Mouse (Mus musculus) c-Kit-positive CD71-positive TER-119-negative erythroid progenitor cells, embryonic 14.5 days (primary cell): ENCODE measurements at regions not wholly inside any gene's neighbourhood (a gene's known extent, or its start where the extent isn't known, plus 50 kb on each side); places are given as distances from the start of the nearest gene placed in this dataset.

Experiments used
- DNase-seq: peaks from one replicate; pipeline ENCODE4 v3.0.0-alpha.2; 2013; ENCODE audit warnings: low read depth

DNA sequence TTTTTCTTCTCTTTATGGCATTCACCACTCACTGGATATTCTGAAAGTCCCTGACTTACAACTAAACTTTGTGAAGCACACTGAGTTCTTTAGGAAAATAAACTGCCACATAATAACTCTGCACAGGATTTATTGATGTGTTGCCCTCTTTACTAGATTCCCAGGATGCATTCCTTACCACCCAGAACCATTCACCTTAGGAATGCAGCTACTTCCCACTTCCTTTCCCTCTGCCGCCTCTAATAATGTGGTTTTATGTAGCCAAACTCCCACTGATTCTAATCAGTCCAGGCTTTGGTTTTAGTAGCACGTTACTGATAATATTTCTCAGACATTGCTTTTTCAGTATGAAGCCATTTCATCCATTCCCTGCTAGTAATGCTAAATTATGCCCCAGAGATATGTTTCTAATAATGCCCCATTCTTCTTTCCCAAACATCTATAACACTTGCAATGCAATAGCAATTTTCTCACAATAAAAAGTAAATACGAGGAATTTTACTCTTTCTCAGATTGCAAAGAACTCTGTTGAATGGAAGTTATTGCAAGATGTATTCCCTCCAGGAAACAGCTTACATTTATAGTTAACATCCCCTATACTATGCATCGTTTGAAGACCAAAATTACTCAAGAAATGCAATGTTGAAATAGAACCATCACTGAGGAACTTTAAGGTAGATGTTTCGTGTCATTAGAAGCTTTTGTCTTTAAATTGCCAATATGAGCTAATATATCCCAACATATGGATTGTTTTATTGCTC is 145.2 kb upstream of the Zpld1 start:
- no peak for DNase-seq

DNA sequence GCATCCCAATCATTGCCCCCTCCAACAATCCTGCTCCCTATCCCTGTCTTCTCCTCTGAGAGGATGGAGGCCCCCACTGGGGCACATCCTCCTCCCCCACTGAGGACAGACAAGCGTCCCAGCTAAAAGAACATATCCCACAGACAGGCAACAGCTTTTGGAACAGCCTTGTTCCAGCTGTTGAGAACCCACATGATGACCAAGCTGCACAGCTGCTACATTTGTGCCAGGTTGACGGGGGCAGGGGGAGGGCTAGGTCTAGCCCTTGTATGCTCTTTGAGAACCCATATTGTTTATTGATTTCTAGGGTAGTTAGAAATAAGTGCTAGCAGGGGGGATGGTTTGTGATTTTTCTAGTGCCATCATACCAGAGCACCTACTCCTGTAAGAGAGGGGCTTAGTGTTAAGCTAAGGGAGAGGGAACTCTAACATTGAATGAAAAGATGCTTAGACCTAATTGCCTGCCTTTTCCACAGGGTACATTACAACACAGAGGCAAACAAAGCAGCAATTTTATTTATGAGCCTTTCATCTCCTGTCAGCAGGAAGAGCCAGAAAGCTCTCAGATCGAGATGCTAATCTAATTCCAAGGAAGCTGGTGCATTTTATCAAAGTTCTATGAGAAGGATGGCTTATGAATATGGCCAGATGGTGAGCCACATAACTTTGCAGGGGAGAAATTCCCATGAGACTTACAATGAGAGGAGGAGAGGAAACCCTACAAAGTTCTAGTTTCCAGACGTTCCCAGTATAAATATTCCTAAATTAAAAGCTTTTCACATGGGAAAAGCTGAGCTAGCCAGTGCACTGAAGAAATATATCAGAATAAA is 137.6 kb upstream of the Zpld1 start:
- no peak for DNase-seq

DNA sequence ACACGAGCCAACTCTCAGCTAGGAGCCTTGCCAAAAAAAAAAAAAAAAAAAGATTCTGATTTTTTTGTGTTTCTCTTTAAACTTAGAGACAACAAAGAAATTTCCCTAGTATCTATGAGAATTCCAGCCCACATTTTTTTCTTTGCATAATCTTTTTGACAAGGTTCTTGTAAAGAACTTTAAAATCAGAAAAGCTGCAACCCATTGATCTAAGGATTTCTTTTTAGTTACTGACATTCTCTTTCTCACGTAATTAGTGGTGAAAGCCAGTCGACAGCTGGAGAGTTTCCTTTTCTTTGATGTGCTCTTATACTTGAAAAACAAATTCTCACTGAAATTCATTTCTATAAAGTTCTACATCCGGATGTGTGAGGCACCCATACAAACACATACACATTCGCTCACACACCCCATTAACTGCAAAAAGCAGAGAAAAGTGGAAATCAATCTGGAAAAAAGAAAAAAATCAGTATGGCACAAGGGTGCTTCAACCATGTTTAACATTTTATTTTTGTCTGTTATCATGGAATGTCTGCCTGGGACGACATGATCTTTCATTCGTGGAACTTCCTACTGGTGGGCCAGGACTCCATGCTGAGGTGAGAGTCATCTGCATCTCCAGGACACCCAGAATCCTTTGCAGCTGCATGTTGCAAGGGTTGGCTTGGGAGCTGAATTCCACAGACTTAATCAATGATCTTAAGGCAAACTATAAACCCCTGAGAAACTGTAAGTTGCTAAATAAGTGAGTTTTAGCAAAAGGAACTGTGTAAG is 124.0 kb upstream of the Zpld1 start:
- DNase-seq = no peak

DNA sequence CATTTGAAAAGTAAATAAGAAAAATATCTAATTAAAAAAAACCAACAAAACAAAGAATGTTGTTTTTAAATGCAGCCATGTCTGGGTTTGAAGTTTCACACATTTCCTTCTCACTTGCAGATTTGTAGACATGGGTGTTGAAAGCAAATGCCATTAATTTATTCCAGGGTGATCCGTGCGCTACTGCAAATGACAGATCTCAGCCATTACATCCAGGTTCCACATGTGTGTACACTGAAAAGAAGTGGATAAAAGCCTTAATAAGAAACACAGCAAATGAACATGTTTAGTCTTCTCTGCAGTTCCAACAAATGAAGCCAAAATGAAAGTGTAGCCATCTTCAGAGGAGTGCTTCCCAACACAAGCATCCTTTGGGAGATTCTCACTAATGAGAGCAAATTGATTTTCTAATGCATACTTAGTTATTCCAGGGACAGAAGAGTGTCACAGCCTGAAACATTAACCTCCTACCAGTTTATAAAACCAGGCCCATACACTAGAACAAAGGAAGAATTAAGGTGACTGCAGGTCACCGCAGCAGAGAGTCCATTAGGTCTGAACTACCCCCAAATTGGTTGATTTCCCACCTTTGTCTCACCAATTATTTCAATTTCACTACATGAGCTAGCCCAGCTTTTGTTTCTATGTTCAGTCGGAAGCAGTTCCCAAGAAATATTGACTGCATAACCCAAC is 123.2 kb upstream of the Zpld1 start:
- no peak for DNase-seq

DNA sequence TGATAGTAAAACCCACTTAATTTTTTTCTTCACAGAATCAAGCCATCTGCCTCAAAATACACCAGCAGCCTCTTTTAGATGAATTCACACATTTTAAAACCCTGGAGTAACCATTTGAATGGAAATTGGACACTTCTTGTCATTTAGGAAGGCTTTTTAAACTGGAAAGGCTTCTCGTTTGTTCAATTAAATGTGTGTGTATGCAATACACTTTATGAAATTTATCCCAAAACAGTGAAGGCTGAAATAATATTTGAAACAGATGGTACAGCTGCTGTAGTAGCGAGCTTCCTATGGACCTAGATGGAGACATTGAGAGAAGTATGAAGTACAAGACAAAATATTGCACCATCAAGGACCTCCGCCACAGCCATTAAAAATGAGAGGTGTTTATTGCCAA is 121.1 kb upstream of the Zpld1 start:
- DNase-seq = no peak

DNA sequence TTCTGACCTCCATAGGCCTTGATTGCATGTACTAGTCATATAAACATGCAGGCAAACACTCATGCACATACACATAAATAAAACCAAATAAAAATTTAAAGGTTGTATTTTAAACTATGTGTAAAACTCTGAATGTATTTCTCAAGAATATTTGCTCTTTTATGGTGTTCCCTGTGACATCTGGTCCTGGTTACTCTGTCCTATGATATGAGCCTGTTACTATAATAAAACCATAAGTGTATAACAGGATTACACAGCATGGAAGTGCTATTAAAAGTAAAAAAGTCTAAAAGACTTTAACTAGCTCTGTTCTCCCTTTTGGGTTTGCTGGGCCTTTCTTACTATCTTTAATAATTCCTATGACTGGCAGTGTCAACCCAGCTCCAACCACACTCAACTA is 103.0 kb upstream of the Zpld1 start:
- no peak for DNase-seq

DNA sequence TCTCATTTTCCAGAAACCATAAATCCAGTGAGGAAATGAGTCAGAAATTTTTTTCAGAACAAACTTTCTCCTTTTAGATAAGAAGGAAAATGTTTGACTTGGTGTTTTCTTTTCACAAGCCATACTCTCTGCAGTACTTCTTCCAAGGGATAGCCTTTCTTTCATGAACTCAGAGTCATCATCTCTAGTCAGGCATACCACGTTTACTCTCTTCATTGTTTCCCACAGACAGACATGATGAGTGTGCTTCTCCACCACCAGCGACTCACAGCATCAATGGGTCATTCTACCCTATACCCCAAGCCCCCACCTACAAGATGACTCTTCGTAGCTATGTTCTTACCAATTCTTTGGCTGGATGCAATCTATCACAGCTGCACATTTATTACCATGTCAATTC is 97.1 kb upstream of the Zpld1 start:
- DNase-seq = no peak

DNA sequence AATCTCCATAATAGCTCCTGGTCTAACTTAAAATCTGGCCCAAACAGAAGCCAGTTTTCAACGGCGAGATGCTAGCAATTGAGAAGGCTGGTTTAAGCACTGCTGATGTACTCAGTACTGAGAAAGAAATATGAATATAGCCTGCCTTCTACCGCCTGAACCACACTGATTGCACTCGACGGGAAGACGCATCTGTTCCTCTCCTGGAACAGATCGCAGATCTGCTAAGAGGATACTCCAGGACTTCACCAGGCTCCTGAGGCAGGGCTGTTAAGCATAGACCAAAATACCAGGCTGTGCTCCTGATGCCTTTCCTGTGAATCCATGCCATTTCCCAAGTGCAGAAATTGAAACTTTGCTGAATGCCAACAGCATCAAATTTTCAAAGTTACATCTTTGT is 92.6 kb upstream of the Zpld1 start:
- DNase-seq = no peak

DNA sequence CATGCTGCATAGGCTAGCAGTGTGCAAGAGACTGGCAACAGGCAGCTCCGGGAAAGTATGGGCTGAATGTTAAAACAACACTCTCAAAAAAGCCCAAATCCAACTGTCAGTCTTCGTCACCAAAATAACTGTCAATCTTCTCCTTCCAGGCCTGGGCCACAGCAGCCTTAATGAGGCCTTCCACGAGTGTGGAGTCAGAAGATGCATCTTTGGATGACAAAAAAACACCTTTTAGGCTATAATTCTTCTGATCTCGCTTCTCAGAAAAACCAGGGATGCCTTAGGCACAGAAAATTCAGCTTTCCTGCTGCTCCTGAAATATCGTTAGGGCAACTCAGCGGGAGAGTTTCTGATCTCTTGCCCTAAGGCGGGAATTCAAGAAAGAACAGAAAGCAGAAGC is 82.2 kb upstream of the Zpld1 start:
- DNase-seq = no peak

DNA sequence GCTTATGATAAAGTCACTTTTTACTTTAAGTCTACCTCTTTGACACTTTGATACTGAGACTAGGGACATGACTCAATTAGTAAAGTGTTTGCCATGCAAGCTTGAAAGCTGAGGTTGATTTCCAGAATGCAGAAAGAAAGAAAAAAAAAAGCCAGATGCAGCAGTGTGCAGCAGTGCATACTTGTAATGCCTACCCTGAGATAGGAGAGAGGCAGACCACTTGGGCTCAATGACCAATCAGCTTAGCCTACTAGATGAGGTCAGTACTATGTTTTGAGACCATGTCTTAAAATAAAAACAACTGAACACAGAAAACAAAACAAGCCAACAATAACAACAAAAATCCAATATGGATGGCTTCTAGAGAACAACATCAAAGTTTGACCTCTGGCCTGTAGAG is 81.4 kb upstream of the Zpld1 start:
- DNase-seq = no peak

DNA sequence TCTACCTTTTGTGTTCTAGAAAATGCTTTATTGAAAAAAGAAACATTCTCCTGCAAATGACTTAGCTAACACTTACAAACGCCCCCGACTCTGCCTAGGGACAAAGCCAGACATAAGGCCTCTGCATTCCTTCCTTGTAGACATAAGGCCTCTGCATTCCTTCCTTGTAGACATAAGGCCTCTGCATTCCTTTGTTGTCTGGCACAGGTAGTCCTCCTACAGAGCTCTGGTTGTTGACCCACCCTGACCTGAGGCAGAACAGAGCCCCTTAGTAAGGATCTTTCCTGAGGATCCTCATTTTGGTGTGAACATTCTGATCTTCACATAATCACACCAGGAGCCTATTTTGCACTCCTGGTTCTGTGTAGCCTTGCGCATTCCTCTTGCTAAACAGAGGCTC is 80.9 kb upstream of the Zpld1 start:
- DNase-seq = no peak

DNA sequence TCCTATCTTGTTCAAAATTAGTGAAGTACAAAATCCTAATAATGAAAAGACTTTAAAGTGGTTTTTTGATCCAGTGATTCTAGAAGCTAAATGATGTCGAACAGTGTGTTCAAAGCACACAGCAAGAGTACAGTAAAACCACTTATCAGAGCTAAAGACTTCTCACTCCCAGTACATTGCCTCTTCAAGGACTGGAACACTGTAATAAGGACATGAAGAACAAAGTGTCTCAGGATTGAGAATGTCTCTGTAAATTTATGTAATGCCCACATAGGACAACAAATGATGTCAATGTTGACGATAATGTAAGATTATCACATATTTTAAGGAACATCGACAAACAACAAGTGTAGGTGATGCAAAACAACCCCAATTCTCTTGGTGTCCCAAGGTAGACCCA is 78.1 kb upstream of the Zpld1 start:
- DNase-seq = no peak

DNA sequence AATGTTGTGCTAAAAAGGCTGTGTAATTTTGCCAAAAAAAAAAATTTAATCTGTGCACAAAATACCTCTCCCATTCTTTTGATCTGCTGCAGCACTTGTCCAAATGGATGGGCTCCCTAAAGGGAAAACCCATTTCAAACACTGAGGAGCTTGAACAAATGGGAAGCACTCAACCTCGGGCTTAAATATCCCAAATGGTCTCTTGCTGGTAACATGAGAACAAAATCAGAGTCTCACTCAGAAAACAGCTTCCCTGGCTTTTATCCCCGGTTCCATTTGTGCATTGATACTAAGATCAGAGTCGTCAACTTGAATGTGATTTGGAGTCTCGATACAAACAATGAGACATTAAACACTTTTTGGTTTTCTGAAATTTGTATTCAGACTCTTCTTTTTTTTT is 59.9 kb upstream of the Zpld1 start:
- DNase-seq = no peak

DNA sequence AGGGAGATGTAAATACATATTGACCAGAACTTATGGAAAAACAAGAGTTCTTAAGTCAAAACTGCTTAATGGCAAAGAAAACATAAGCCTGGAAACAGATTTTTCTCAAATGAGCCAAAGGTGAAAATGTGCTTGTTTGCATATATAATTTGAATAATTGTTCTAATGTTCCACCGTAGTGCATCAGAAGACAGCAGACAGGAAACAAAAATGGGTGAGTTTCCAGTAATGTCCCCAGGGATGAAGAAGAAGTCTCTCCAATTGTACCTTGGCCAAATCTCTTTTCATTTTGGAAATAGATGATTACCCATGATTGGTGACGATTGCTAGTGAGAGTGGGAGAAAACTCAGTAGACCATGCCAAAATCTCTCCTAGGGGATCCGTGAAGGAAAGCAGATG is 58.3 kb upstream of the Zpld1 start:
- no peak for DNase-seq
